Mouse (Mus musculus): ENCODE measurements around the gene Poglut1. TPM values are rescaled to one million over a fixed set of nuclear protein-coding genes. Genes with fewer than 3 reads are reported as not detected.

Gene Poglut1
- total and polyA plus RNA-seq, 3 experiments, result 10.0 to 79.0 (median 35.0) TPM

DNA sequence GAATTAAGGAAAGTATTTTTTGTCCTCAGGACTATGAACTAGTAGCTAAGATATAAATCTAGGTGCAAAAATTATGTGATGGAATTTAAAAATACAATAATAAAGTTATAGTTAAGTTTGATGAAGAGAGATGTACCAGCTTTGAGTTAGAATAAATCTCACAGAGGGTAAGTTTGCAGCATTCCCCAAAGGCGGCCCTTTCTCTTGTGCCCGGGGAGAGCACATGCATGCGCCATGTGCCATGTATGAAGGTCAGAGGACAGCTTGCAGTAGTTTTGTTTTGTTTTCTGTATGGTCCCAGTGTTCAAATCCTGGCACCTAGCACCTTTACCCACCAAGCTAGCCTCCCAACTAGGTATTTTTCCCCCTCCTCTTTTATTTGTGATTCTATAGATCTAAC, 21.4 kb upstream of the Poglut1 start:
- Histone ChIP-seq H3K27me3 (ENCODE audit: insufficient read depth, low read length) (no peaks in the 10 kb centered on the region), H3K36me3 (replicated peaks) (peaks cover 76% of the 10 kb centered on the region), H3K4me3 (ENCODE audit: low read depth, low read length) (no peak overlapping the region), H3K4me1 (ENCODE audit: insufficient read depth, low read depth, low read length) (peaks cover 5% of the 10 kb centered on the region; the same call in 1 of the 2 replicates), H3K9me3 (replicated peaks) (no peaks in the 10 kb centered on the region)
- TF ChIP-seq GATA2 (IDR thresholded peaks at IDR 0.05; ENCODE audit: borderline replicate concordance, low read depth, low read length), result no peak
- ATAC-seq (ENCODE audit: extremely low read depth, insufficient number of reproducible peaks, low FRiP score, poor library complexity, severe bottlenecking), result no peak
- no peak for DNase-seq (ENCODE audit: low spot score)

DNA sequence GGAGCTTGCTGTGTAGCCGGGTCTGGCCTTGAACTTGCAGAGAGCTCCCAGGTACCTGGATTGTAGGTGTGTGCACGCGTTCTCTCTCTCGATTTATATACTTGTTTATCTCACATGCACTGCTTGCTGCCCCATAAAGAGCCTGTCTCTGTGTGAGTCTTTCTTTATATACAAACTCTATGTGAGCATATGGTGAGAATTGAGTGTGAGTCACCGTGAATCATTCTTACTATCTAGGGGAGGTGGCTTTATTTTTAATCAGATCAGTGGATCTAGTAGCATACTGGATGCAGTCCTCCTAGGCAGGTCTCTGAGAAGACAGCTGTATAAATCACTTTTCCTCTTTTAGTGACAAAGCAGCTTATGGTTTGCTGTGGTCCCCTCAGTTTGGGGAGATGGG, 18.1 kb upstream of the Poglut1 start:
- no peak for DNase-seq (ENCODE audit: low spot score)
- H3K9me3 ChIP-seq (replicated peaks), result no peaks in the 10 kb centered on the region
- H3K27me3 ChIP-seq (ENCODE audit: insufficient read depth, low read length), result no peaks in the 10 kb centered on the region
- H3K4me1 ChIP-seq (ENCODE audit: insufficient read depth, low read depth, low read length), result peaks cover 11% of the 10 kb centered on the region
- no peak for TF ChIP-seq TAL1 (conservative IDR thresholded peaks at IDR 0.05; ENCODE audit: low read depth, low read length)
- TF ChIP-seq POLR2AphosphoS5 (IDR thresholded peaks at IDR 0.05; ENCODE audit: insufficient replicate concordance, low read depth, low read length), result no peak
- no peak for TF ChIP-seq GATA2 (IDR thresholded peaks at IDR 0.05; ENCODE audit: borderline replicate concordance, low read depth, low read length)
- no peak for TF ChIP-seq CTCF (IDR thresholded peaks at IDR 0.05; ENCODE audit: low read depth, low read length)
- TF ChIP-seq GATA1 (IDR thresholded peaks at IDR 0.05; ENCODE audit: borderline replicate concordance, low read length), result no peak
- H3K36me3 ChIP-seq (replicated peaks), result peaks cover 78% of the 10 kb centered on the region
- no peak overlapping the region for H3K4me3 ChIP-seq (ENCODE audit: low read depth, low read length)
- ATAC-seq (ENCODE audit: extremely low read depth, insufficient number of reproducible peaks, low FRiP score, poor library complexity, severe bottlenecking), result peak; percentile 54; the same call in 1 of the 2 replicates

DNA sequence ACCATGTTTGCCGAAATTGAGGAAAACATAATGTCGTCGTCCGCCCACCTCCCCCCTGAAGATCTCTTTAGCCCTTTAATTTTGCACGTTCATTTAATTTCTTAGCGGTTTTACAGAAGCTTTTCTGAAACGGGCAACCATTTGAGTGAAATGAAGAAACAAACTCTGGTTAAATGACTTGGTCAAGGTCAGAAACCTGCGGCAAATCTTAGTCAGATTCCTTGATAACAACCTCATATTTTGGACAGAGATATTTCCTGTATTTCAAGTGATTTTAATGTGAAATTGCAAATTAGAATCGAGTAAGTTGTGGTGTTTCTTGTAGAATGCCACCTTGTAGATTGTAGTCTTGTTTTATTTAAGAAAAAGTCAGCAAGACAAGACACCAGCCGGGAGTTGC, 13.5 kb upstream of the Poglut1 start:
- Histone ChIP-seq H3K27me3 (ENCODE audit: insufficient read depth, low read length) (no peaks in the 10 kb centered on the region), H3K4me3 (ENCODE audit: low read depth, low read length) (peak overlapping the region; percentile 86), H3K36me3 (replicated peaks) (peaks cover 40% of the 10 kb centered on the region), H3K4me1 (ENCODE audit: insufficient read depth, low read depth, low read length) (peaks cover 11% of the 10 kb centered on the region), H3K9me3 (replicated peaks) (no peaks in the 10 kb centered on the region)
- no peak for TF ChIP-seq POLR2AphosphoS5 (IDR thresholded peaks at IDR 0.05; ENCODE audit: insufficient replicate concordance, low read depth, low read length)
- DNase-seq (ENCODE audit: low spot score) (no peak), ATAC-seq (ENCODE audit: extremely low read depth, insufficient number of reproducible peaks, low FRiP score, poor library complexity, severe bottlenecking) (no peak)

DNA sequence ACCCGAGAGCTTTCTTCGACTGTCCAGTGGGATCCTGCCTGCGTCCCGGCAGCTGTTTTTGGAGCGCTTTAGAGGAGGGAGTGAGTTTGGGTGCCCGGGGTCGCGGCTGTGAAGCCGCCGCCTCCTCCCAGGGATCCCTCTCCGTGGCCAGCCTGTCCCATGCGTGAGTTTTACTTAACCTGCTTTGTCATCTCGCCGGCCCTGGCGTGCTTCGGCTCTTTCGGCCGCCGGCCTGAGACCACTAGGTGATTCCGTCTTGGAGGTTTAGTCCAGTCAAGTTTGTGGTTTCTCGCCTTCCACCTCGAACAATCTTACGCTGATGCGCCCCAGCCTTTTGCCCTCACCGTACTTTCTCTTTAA, 12.9 kb upstream of the Poglut1 start:
- Histone ChIP-seq H3K9me3 (replicated peaks) (no peaks in the 10 kb centered on the region), H3K4me3 (ENCODE audit: low read depth, low read length) (peak overlapping the region; percentile 86), H3K36me3 (replicated peaks) (peaks cover 34% of the 10 kb centered on the region), H3K4me1 (ENCODE audit: insufficient read depth, low read depth, low read length) (peaks cover 9% of the 10 kb centered on the region), H3K27me3 (ENCODE audit: insufficient read depth, low read length) (no peaks in the 10 kb centered on the region)
- 0 out of 2 replicates have a peak, but pooled peaks have one; percentile 18 for ATAC-seq (ENCODE audit: extremely low read depth, insufficient number of reproducible peaks, low FRiP score, poor library complexity, severe bottlenecking)
- no peak for TF ChIP-seq POLR2AphosphoS5 (IDR thresholded peaks at IDR 0.05; ENCODE audit: insufficient replicate concordance, low read depth, low read length)
- TF ChIP-seq CTCF (IDR thresholded peaks at IDR 0.05; ENCODE audit: low read depth, low read length), result no peak
- TF ChIP-seq GATA2 (IDR thresholded peaks at IDR 0.05; ENCODE audit: borderline replicate concordance, low read depth, low read length), result no peak
- no peak for TF ChIP-seq TAL1 (conservative IDR thresholded peaks at IDR 0.05; ENCODE audit: low read depth, low read length)
- peak; percentile 10 for DNase-seq (ENCODE audit: low spot score)

DNA sequence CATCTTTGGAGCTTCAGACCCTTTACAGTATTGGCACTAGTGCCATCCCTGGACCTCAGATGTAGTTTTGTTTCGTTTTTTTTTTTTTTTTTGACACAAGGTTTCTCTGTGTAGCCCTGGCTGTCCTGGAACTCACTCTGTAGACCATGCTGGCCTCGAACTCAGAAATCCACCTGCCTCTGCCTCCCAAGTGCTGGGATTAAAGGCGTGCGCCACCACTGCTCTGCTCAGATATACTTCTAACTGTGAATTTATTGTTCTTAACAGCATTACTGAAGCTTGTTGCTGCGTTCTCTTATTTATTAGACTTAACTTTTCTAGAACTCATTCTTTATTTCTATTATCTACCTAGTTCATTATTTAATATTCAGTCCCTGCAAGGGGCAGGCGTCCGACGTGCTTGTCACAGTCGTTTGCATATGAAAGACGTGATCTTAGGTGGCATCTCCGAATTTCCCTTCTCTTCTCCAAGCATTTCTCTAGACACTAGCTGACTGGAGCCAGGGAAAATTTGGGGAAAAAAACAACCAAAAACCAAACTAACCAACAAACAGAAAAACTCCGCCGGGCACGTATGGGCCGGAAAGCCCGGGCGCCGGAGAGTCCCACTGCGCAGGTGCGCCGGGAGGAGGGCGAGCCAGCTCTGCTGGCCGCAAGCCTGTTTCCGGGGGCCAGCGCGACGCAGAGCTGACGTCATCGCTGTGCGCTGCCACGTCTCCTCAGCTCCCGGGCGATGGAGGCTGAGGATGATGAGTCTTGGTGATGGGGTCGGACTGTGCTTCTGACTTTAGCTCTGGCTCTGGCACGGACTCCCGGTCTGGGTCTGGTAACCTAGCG, 12.3 kb upstream of the Poglut1 start:
- peak overlapping the region; percentile 86 for H3K4me3 ChIP-seq (ENCODE audit: low read depth, low read length)
- ATAC-seq (ENCODE audit: extremely low read depth, insufficient number of reproducible peaks, low FRiP score, poor library complexity, severe bottlenecking), result peak; percentile 80
- peaks cover 30% of the 10 kb centered on the region for H3K36me3 ChIP-seq (replicated peaks)
- DNase-seq (ENCODE audit: low spot score), result peak; percentile 97
- H3K9me3 ChIP-seq (replicated peaks), result no peaks in the 10 kb centered on the region
- H3K27me3 ChIP-seq (ENCODE audit: insufficient read depth, low read length), result no peaks in the 10 kb centered on the region
- no peak for TF ChIP-seq GATA2 (IDR thresholded peaks at IDR 0.05; ENCODE audit: borderline replicate concordance, low read depth, low read length)
- no peak for TF ChIP-seq TAL1 (conservative IDR thresholded peaks at IDR 0.05; ENCODE audit: low read depth, low read length)
- TF ChIP-seq GATA1 (IDR thresholded peaks at IDR 0.05; ENCODE audit: borderline replicate concordance, low read length), result no peak
- TF ChIP-seq CTCF (IDR thresholded peaks at IDR 0.05; ENCODE audit: low read depth, low read length), result no peak
- no peak for TF ChIP-seq POLR2AphosphoS5 (IDR thresholded peaks at IDR 0.05; ENCODE audit: insufficient replicate concordance, low read depth, low read length)
- peaks cover 9% of the 10 kb centered on the region for H3K4me1 ChIP-seq (ENCODE audit: insufficient read depth, low read depth, low read length)

DNA sequence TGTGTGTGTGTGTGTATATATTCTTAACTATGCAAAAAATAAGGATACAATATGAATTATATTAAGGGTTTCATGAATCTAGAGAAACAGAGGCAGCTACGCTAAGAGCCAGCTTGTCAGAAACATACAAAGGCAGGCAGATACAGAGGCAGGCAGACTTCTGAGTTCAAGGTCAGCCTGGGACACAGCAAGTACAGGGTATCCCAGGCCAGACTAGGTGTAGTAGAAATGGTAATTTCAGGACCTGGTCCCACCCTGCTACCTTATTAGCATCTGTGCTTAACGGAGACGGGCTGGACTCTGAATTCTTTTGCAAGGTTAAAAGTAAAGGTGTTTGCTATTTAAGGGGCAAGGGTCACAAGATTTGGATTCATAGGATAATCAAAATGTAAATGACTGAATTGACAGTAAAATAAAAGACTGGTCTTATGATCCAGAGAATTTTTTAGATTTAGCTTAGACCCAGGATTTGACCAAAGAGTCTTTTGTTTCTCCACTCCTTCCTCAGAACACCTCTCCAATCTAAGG, 8.2 kb upstream of the Poglut1 start, which contains the start of gene Tmem39a:
Gene Tmem39a (plus strand): TSS at position 478 of the 528 bp plus-strand sequence.
- no peak for TF ChIP-seq TAL1 (conservative IDR thresholded peaks at IDR 0.05; ENCODE audit: low read depth, low read length)
- TF ChIP-seq CTCF (IDR thresholded peaks at IDR 0.05; ENCODE audit: low read depth, low read length), result no peak
- no peak for TF ChIP-seq GATA2 (IDR thresholded peaks at IDR 0.05; ENCODE audit: borderline replicate concordance, low read depth, low read length)
- no peak for TF ChIP-seq GATA1 (IDR thresholded peaks at IDR 0.05; ENCODE audit: borderline replicate concordance, low read length)
- TF ChIP-seq POLR2AphosphoS5 (IDR thresholded peaks at IDR 0.05; ENCODE audit: insufficient replicate concordance, low read depth, low read length), result no peak
- no peaks in the 10 kb centered on the region for H3K9me3 ChIP-seq (replicated peaks)
- peaks cover 21% of the 10 kb centered on the region for H3K27me3 ChIP-seq (ENCODE audit: insufficient read depth, low read length)
- H3K4me1 ChIP-seq (ENCODE audit: insufficient read depth, low read depth, low read length), result peaks cover 5% of the 10 kb centered on the region; the same call in 1 of the 2 replicates
- no peak within 1 kb of the TSS for H3K4me3 ChIP-seq (ENCODE audit: low read depth, low read length)
- ATAC-seq (ENCODE audit: extremely low read depth, insufficient number of reproducible peaks, low FRiP score, poor library complexity, severe bottlenecking) (no peak), DNase-seq (ENCODE audit: low spot score) (no peak)
- H3K36me3 ChIP-seq (replicated peaks), result no peaks in the 10 kb centered on the region
